Mouse (Mus musculus) CH12.LX (cell line): Measurements from ENCODE around the gene Alyref. TPM values are rescaled to one million over a fixed set of nuclear protein-coding genes. Genes with fewer than 3 reads are reported as not detected.

Experiments
- DNase-seq: peaks from one replicate; pipeline ENCODE4 v3.0.0-alpha.2; 2013; ENCODE audit errors: extremely low read depth
- H3K27ac ChIP-seq: 2 replicates; pipeline ENCODE4 v1.5.1; 2012; ENCODE audit warnings: low read depth, mild to moderate bottlenecking, control low read depth, moderate library complexity; ENCODE audit not compliant: insufficient read depth
- H3K27me3 ChIP-seq: replicated peaks from 2 replicates; pipeline ENCODE3; 2012; ENCODE audit warnings: inconsistent platforms
- H3K36me3 ChIP-seq, 2 experiments: replicated peaks in 1 of 2; 2 replicates each; pipeline versions ENCODE3 to v1.6.1; 2012; ENCODE audit warnings: inconsistent platforms in 1 of 2, low read length in 1 of 2, mild to moderate bottlenecking in 1 of 2, mixed read lengths in 1 of 2, moderate library complexity in 1 of 2; ENCODE audit not compliant: control insufficient read depth in 1 of 2, insufficient read depth in 1 of 2
- H3K4me1 ChIP-seq, 2 experiments: 2 replicates each; pipeline ENCODE4 v1.6.1; 2012; ENCODE audit warnings: inconsistent platforms in 1 of 2, moderate library complexity in 1 of 2; ENCODE audit not compliant: insufficient read depth in 2 of 2, control insufficient read depth in 1 of 2
- H3K4me2 ChIP-seq: 2 replicates; pipeline ENCODE4 v1.6.1; 2012; ENCODE audit warnings: low read depth, mild to moderate bottlenecking, control low read depth; ENCODE audit not compliant: poor library complexity, insufficient read depth, severe bottlenecking
- H3K4me3 ChIP-seq, 3 experiments: fragments of 150-350 bp in 1 of 3; sonication (generic) in 1 of 3; replicated peaks in 1 of 3; 2 replicates each; pipeline versions ENCODE3 to v1.5.1; 2011 to 2012; ENCODE audit warnings: low read depth in 2 of 3, low read length in 2 of 3, mild to moderate bottlenecking in 2 of 3, moderate library complexity in 2 of 3, control low read depth in 1 of 3, improper control_type of control experiment in 1 of 3, inconsistent platforms in 1 of 3, mixed read lengths in 1 of 3; ENCODE audit not compliant: poor library complexity in 1 of 3
- H3K79me2 ChIP-seq: replicated peaks from 2 replicates; pipeline ENCODE4 v1.6.1; 2012; ENCODE audit warnings: mild to moderate bottlenecking, moderate library complexity; ENCODE audit not compliant: control insufficient read depth, poor library complexity, insufficient read depth, severe bottlenecking; ENCODE audit errors: extremely low read depth
- H3K9ac ChIP-seq: 2 replicates; pipeline ENCODE4 v1.6.1; 2012; ENCODE audit warnings: low read depth, mild to moderate bottlenecking, control low read depth, moderate library complexity; ENCODE audit not compliant: insufficient read depth
- H3K9me3 ChIP-seq: replicated peaks from 2 replicates; pipeline ENCODE3; 2012; ENCODE audit warnings: low read length, inconsistent platforms, mixed read lengths
- BHLHE40 ChIP-seq: IDR thresholded peaks from 2 replicates; pipeline ENCODE4 v1.6.1; 2011; ENCODE audit warnings: mild to moderate bottlenecking, low read depth, low read length, improper control_type of control experiment
- CHD1 ChIP-seq: IDR thresholded peaks from 2 replicates; pipeline ENCODE4 v1.6.1; 2012; ENCODE audit warnings: low read depth, low read length, improper control_type of control experiment, inconsistent platforms
- CTCF ChIP-seq, 2 experiments: IDR thresholded peaks in 1 of 2; conservative IDR thresholded peaks in 1 of 2; 2 replicates each; pipeline ENCODE4 v1.5.1; 2011 to 2012; ENCODE audit warnings: low read depth in 2 of 2, low read length in 2 of 2, improper control_type of control experiment in 1 of 2, inconsistent platforms in 1 of 2, mild to moderate bottlenecking in 1 of 2, moderate library complexity in 1 of 2
- E2F4 ChIP-seq: IDR thresholded peaks from 2 replicates; pipeline ENCODE4 v1.6.1; 2011; ENCODE audit warnings: low read depth, low read length, improper control_type of control experiment; ENCODE audit not compliant: insufficient replicate concordance
- ELF1 ChIP-seq: IDR thresholded peaks from 2 replicates; pipeline ENCODE4 v1.6.1; 2014; ENCODE audit warnings: low read depth, mild to moderate bottlenecking, inconsistent platforms, low read length, improper control_type of control experiment
- ETS1 ChIP-seq: conservative IDR thresholded peaks from 2 replicates; pipeline ENCODE4 v1.6.1; 2012; ENCODE audit warnings: low read depth, mild to moderate bottlenecking, inconsistent platforms, low read length, improper control_type of control experiment, moderate library complexity
- GABPA ChIP-seq: IDR thresholded peaks from 2 replicates; pipeline ENCODE4 v1.6.1; 2012; ENCODE audit warnings: low read depth, low read length, improper control_type of control experiment, inconsistent platforms; ENCODE audit not compliant: insufficient replicate concordance
- HCFC1 ChIP-seq: IDR thresholded peaks from 2 replicates; pipeline ENCODE4 v1.6.1; 2012; ENCODE audit warnings: low read depth, mild to moderate bottlenecking, inconsistent platforms, low read length, improper control_type of control experiment
- JUND ChIP-seq: conservative IDR thresholded peaks from 2 replicates; pipeline ENCODE4 v1.6.1; 2011; ENCODE audit warnings: low read depth, low read length, improper control_type of control experiment
- KAT2A ChIP-seq: IDR thresholded peaks from 2 replicates; pipeline ENCODE4 v1.6.1; 2012; ENCODE audit warnings: low read length, improper control_type of control experiment, inconsistent platforms; ENCODE audit not compliant: insufficient replicate concordance
- MAX ChIP-seq: IDR thresholded peaks from 2 replicates; pipeline ENCODE4 v1.6.1; 2011; ENCODE audit warnings: low read length, improper control_type of control experiment
- MEF2A ChIP-seq: IDR thresholded peaks from 2 replicates; pipeline ENCODE4 v1.6.1; 2014; ENCODE audit warnings: low read depth, mild to moderate bottlenecking, inconsistent platforms, low read length, improper control_type of control experiment, borderline replicate concordance
- MXI1 ChIP-seq: IDR thresholded peaks from 2 replicates; pipeline ENCODE4 v1.6.1; 2011; ENCODE audit warnings: mild to moderate bottlenecking, low read depth, low read length, improper control_type of control experiment
- MYC ChIP-seq: IDR thresholded peaks from 2 replicates; pipeline ENCODE4 v1.6.1; 2011; ENCODE audit warnings: low read depth, mild to moderate bottlenecking, improper control_type of control experiment, low read length
- NELFE ChIP-seq: IDR thresholded peaks from 2 replicates; pipeline ENCODE4 v1.6.1; 2011; ENCODE audit warnings: low read depth, low read length, improper control_type of control experiment
- NRF1 ChIP-seq: IDR thresholded peaks from 2 replicates; pipeline ENCODE4 v1.6.1; 2014; ENCODE audit warnings: low read depth, mild to moderate bottlenecking, inconsistent platforms, low read length, improper control_type of control experiment, moderate library complexity
- POLR2A ChIP-seq: IDR thresholded peaks from 2 replicates; pipeline ENCODE4 v1.6.1; 2011; ENCODE audit warnings: low read depth, mild to moderate bottlenecking, improper control_type of control experiment, low read length
- POLR2AphosphoS2 ChIP-seq: IDR thresholded peaks from 2 replicates; pipeline ENCODE4 v1.6.1; 2011; ENCODE audit warnings: low read depth, low read length, improper control_type of control experiment
- RAD21 ChIP-seq: IDR thresholded peaks from 2 replicates; pipeline ENCODE4 v1.6.1; 2011; ENCODE audit warnings: low read depth, mild to moderate bottlenecking, low read length, improper control_type of control experiment, moderate library complexity
- SIN3A ChIP-seq: IDR thresholded peaks from 2 replicates; pipeline ENCODE4 v1.6.1; 2012; ENCODE audit warnings: low read length, improper control_type of control experiment, inconsistent platforms
- TCF12 ChIP-seq: IDR thresholded peaks from 2 replicates; pipeline ENCODE4 v1.6.1; 2014; ENCODE audit warnings: low read depth, mild to moderate bottlenecking, inconsistent platforms, low read length, improper control_type of control experiment
- UBTF ChIP-seq: IDR thresholded peaks from 2 replicates; pipeline ENCODE4 v1.6.1; 2012; ENCODE audit warnings: low read depth, mild to moderate bottlenecking, inconsistent platforms, low read length, improper control_type of control experiment, moderate library complexity
- USF1 ChIP-seq: IDR thresholded peaks from 2 replicates; pipeline ENCODE4 v1.6.1; 2014; ENCODE audit warnings: low read depth, mild to moderate bottlenecking, inconsistent platforms, low read length, improper control_type of control experiment
- USF2 ChIP-seq: conservative IDR thresholded peaks from 2 replicates; pipeline ENCODE4 v1.6.1; 2011; ENCODE audit warnings: low read depth, low read length, improper control_type of control experiment
- ZC3H11A ChIP-seq: IDR thresholded peaks from 2 replicates; pipeline ENCODE4 v1.6.1; 2012; ENCODE audit warnings: low read depth, mild to moderate bottlenecking, inconsistent platforms, low read length, improper control_type of control experiment
- ZMIZ1 ChIP-seq: IDR thresholded peaks from 2 replicates; pipeline ENCODE4 v1.6.1; 2012; ENCODE audit warnings: low read depth, mild to moderate bottlenecking, inconsistent platforms, low read length, improper control_type of control experiment
- ZNF384 ChIP-seq: IDR thresholded peaks from 2 replicates; pipeline ENCODE4 v1.6.1; 2012; ENCODE audit warnings: low read depth, low read length, improper control_type of control experiment, inconsistent platforms
- dilution Hi-C: fragments of 300-500 bp; cut with MboI; formaldehyde crosslinking; loops from 2 replicates; pipeline ENCODE4 v1.14.3; 2020; ENCODE audit warnings: low sequenced_read_pairs; ENCODE audit not compliant: extremely low pct_unique_long_range_greater_than_20kb, extremely low pct_ligation_motif_present
- in situ Hi-C: fragments of 300-500 bp; cut with MboI; formaldehyde crosslinking; loops from 3 replicates; pipeline ENCODE4 v1.14.3; 2019; ENCODE audit warnings: low sequenced_read_pairs, low pct_ligation_motif_present, low pct_unique_long_range_greater_than_20kb, mixed read lengths
- polyA plus RNA-seq: library from polyadenylated mRNA; unstranded; fragments of >175 nt; gene quantifications from 2 replicates; pipeline ENCODE4 v1.2.1, GENCODE M21; 2012; ENCODE audit warnings: low read depth; ENCODE audit not compliant: insufficient read length
- total RNA-seq, 2 experiments: library from RNA; depleted of rRNA; stranded (reverse); fragments of 300-350 nt in 1 of 2; fragments of >200 nt in 1 of 2; gene quantifications; 2 replicates each; pipeline ENCODE4 v1.2.3; 2012 to 2014

Gene Alyref
- total and polyA plus RNA-seq, 3 experiments, result 358 to 582 (median 451) TPM

GRCm38 (mm10) chr11:120549986-120550809, 48.0 kb downstream of the Alyref start:
- dilution Hi-C loops, result no loop called here
- Histone ChIP-seq H3K4me3 (peak overlapping the region; percentile 57 to 81 (median 75)), H3K79me2 (no peaks in the 10 kb centered on the region), H3K36me3 (peaks cover 0 to 38% of the 10 kb centered on the region in 2 experiments), H3K27me3 (no peaks in the 10 kb centered on the region), H3K9ac (peak overlapping the region; percentile 81), H3K4me1 (peaks cover 11 to 28% of the 10 kb centered on the region in 2 experiments), H3K27ac (no peak overlapping the region), H3K4me2 (peak overlapping the region; percentile 77), H3K9me3 (no peaks in the 10 kb centered on the region)
- peak; percentile 27; the same call in 1 of the 2 replicates for TF ChIP-seq POLR2A
- TF ChIP-seq ETS1, result 0 out of 2 replicates have a peak, but pooled peaks have one; percentile 4
- TF ChIP-seq CHD1, result 0 out of 2 replicates have a peak, but pooled peaks have one; percentile 21
- TF ChIP-seq JUND, result no peak
- in situ Hi-C loops, result no loop called here
- no peak for DNase-seq

GRCm38 (mm10) chr11:120549168-120549945, 48.8 kb downstream of the Alyref start, which contains the start of gene Mcrip1:
Mcrip1 (minus strand) TSS chr11:120549727.
- Histone ChIP-seq H3K27me3 (no peaks in the 10 kb centered on the region), H3K4me2 (peak within 1 kb of the TSS; percentile 77), H3K4me1 (peaks cover 11 to 28% of the 10 kb centered on the region in 2 experiments), H3K27ac (peak within 1 kb of the TSS; percentile 18), H3K79me2 (no peaks in the 10 kb centered on the region), H3K4me3 (peak within 1 kb of the TSS; percentile 75 to 87 (median 81)), H3K9ac (peak within 1 kb of the TSS; percentile 81), H3K36me3 (peaks cover 6 to 47% of the 10 kb centered on the region in 2 experiments), H3K9me3 (no peaks in the 10 kb centered on the region)
- in situ Hi-C loops, result no loop called here
- peak; percentile 89 for DNase-seq
- dilution Hi-C loops, result no loop called here
- TF ChIP-seq MEF2A (0 out of 2 replicates have a peak, but pooled peaks have one; percentile 15), MAX (peak; percentile 97), HCFC1 (peak; percentile 75), SIN3A (peak; percentile 72), BHLHE40 (peak; percentile 84), CTCF (conservative IDR thresholded peaks at IDR 0.05 in 1 of 2, IDR thresholded peaks at IDR 0.05 in 1 of 2; ENCODE audit: low read depth in 2 of 2, low read length in 2 of 2) (no peak), USF2 (peak; percentile 82), ZNF384 (no peak), MXI1 (peak; percentile 82), NRF1 (peak; percentile 87), POLR2A (peak; percentile 91), ZMIZ1 (peak; percentile 68; the same call in 1 of the 2 replicates), ETS1 (0 out of 2 replicates have a peak, but pooled peaks have one; percentile 9), RAD21 (no peak), POLR2AphosphoS2 (peak; percentile 83; the same call in 1 of the 2 replicates), UBTF (0 out of 2 replicates have a peak, but pooled peaks have one; percentile 44), CHD1 (0 out of 2 replicates have a peak, but pooled peaks have one; percentile 33), ELF1 (peak; percentile 82), TCF12 (peak; percentile 83), NELFE (peak; percentile 70), E2F4 (no peak), GABPA (no peak), ZC3H11A (no peak), MYC (peak; percentile 63; the same call in 1 of the 2 replicates), KAT2A (peak; percentile 52; the same call in 1 of the 2 replicates), USF1 (peak; percentile 94)
